Mouse (Mus musculus): ENCODE measurements around the gene Tmod4. TPM values are rescaled to one million over a fixed set of nuclear protein-coding genes. Genes with fewer than 3 reads are reported as not detected.
"Not testable (repeated sequence)": the region's sequence is repeated elsewhere in the genome, so short reads cannot be mapped to it uniquely, and the experiment has no call there.

Tmod4 gene
- polyA plus RNA-seq, 1 experiment from 2014 or later = 0.97 TPM

DNA sequence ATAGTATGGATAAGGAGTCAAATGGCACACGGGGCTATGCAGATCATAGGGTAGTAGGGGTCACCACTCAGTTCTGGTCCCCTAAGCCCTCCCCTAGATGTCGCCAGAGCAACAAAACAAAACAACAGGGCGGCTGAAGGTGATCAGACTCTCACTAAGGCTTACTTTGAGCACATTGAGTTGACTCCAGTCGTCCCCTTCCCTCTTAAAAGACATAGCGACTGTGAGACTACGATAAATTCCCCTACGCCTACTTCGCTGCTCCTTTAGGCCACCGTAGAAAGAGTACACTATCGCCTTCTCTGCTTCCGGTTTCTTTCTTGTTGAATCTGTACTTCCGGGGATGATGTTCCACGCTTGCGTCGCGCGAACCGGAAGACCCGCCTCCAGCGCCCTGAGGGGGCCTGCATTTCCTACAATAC, 9.4 kb downstream of the Tmod4 start, which contains the start of the genes Scnm1 and Lysmd1:
Gene Scnm1 (minus strand): TSS at position 332 of the 422 bp plus-strand sequence.
Gene Lysmd1 (plus strand): TSS at position 409 of the 422 bp plus-strand sequence.
- Histone ChIP-seq H3K4me2 (peak within 1 kb of the TSS; percentile 86), H3K4me1 (ENCODE audit: control insufficient read depth, insufficient read depth, low read length) (peaks cover 11% of the 10 kb centered on the region), H3K36me3 (ENCODE audit: control insufficient read depth, insufficient read depth, low read length) (peaks cover 7% of the 10 kb centered on the region; the same call in 1 of the 2 replicates), H3K9me3 (ENCODE audit: control insufficient read depth, low read length) (no peaks in the 10 kb centered on the region), H3K27ac (ENCODE audit: low read depth, low read length) (no peak within 1 kb of the TSS; the same call in 1 of the 2 replicates), H3K27me3 (ENCODE audit: control insufficient read depth, insufficient read depth, low read length) (no peaks in the 10 kb centered on the region), H3K4me3 (ENCODE audit: low read depth, low read length) (peak within 1 kb of the TSS; percentile 67), H3K9ac (ENCODE audit: low read length) (peak within 1 kb of the TSS; percentile 72)
- ATAC-seq (ENCODE audit: low FRiP score) (peak; percentile 91), DNase-seq (ENCODE audit: low spot score, missing footprints) (peak; percentile 99)
- 0% methylated on average over 20 of the region's 20 CpGs for WGBS

DNA sequence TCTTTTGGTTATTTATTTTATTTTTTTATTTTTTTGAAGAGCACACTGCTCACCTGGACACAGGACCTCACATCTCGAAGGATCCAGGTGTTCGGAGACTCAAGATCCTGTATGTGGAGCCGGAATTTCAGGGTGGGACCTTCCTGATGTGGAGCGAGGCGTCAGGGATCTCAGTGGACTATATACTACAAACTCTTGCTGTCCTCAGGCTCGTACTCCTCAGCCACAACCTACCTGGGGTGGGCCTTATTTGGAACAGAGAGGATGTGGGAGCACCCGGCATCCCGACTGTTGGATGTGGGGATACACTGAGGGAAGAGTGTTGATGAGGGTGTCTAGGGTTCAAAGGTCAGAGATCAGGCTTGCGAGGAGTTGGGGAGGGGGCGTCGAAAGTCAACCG, 9.9 kb downstream of the Tmod4 start:
- H3K4me2 ChIP-seq; H3K27ac ChIP-seq (ENCODE audit: low read depth, low read length); H3K9ac ChIP-seq (ENCODE audit: low read length); H3K36me3 ChIP-seq (ENCODE audit: control insufficient read depth, insufficient read depth, low read length); DNase-seq (ENCODE audit: low spot score, missing footprints); H3K9me3 ChIP-seq (ENCODE audit: control insufficient read depth, low read length); H3K27me3 ChIP-seq (ENCODE audit: control insufficient read depth, insufficient read depth, low read length): not testable (repeated sequence)
- peak overlapping the region; percentile 67 for H3K4me3 ChIP-seq (ENCODE audit: low read depth, low read length)
- no CpG with 5 or more reads among the region's 12 CpGs for WGBS
- H3K4me1 ChIP-seq (ENCODE audit: control insufficient read depth, insufficient read depth, low read length) = peaks cover 11% of the 10 kb centered on the region
- ATAC-seq (ENCODE audit: low FRiP score) = peak; percentile 62

GRCm38 (mm10) chr3:95135023-95135422, 10.7 kb downstream of the Tmod4 start:
- peak; percentile 82 for DNase-seq (ENCODE audit: low spot score, missing footprints)
- Histone ChIP-seq H3K4me1 (ENCODE audit: control insufficient read depth, insufficient read depth, low read length) (peaks cover 11% of the 10 kb centered on the region), H3K4me2 (peak overlapping the region; percentile 46), H3K9ac (ENCODE audit: low read length) (no peak overlapping the region), H3K4me3 (ENCODE audit: low read depth, low read length) (peak overlapping the region; percentile 22; the same call in 1 of the 2 replicates), H3K27ac (ENCODE audit: low read depth, low read length) (no peak overlapping the region), H3K27me3 (ENCODE audit: control insufficient read depth, insufficient read depth, low read length) (no peaks in the 10 kb centered on the region), H3K9me3 (ENCODE audit: control insufficient read depth, low read length) (no peaks in the 10 kb centered on the region), H3K36me3 (ENCODE audit: control insufficient read depth, insufficient read depth, low read length) (peaks cover 3% of the 10 kb centered on the region; the same call in 1 of the 2 replicates)
- 0 out of 2 replicates have a peak, but pooled peaks have one; percentile 10 for ATAC-seq (ENCODE audit: low FRiP score)
- WGBS = 33% methylated on average over 6 of the region's 6 CpGs

GRCm38 (mm10) chr3:95135433-95136052, 11.3 kb downstream of the Tmod4 start:
- Histone ChIP-seq H3K9ac (ENCODE audit: low read length) (no peak overlapping the region), H3K4me1 (ENCODE audit: control insufficient read depth, insufficient read depth, low read length) (peaks cover 11% of the 10 kb centered on the region), H3K36me3 (ENCODE audit: control insufficient read depth, insufficient read depth, low read length) (peaks cover 2% of the 10 kb centered on the region; the same call in 1 of the 2 replicates), H3K9me3 (ENCODE audit: control insufficient read depth, low read length) (no peaks in the 10 kb centered on the region), H3K27ac (ENCODE audit: low read depth, low read length) (no peak overlapping the region), H3K4me3 (ENCODE audit: low read depth, low read length) (no peak overlapping the region), H3K4me2 (no peak overlapping the region), H3K27me3 (ENCODE audit: control insufficient read depth, insufficient read depth, low read length) (no peaks in the 10 kb centered on the region)
- 91% methylated on average over 7 of the region's 7 CpGs for WGBS
- DNase-seq (ENCODE audit: low spot score, missing footprints) (peak; percentile 60), ATAC-seq (ENCODE audit: low FRiP score) (no peak)

DNA sequence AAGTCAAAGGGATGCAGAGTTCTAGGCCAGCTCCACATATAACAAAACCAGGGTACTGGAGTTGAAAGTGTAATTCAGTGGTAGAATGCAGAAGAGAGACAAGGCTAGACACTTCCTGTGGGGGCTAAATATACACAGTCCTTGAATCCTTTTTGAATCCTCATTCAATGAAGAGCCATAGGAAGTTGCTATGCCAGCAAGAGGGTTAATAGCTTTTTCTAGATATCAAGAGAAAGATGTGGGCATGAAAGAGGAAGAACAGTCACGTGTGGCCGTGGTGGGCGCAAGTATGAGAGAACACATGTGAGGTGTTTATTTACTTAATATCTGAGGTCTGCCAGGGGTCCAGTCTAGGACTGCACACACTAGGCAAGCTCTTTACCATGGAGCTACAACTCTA, 12.1 kb downstream of the Tmod4 start:
- peaks cover 11% of the 10 kb centered on the region for H3K4me1 ChIP-seq (ENCODE audit: control insufficient read depth, insufficient read depth, low read length)
- ATAC-seq (ENCODE audit: low FRiP score) (no peak), DNase-seq (ENCODE audit: low spot score, missing footprints) (peak; percentile 45)
- H3K4me2 ChIP-seq = no peak overlapping the region
- no peaks in the 10 kb centered on the region for H3K9me3 ChIP-seq (ENCODE audit: control insufficient read depth, low read length)
- H3K27ac ChIP-seq (ENCODE audit: low read depth, low read length) = no peak overlapping the region
- 94% methylated on average over 3 of the region's 3 CpGs for WGBS
- H3K9ac ChIP-seq (ENCODE audit: low read length) = no peak overlapping the region
- no peaks in the 10 kb centered on the region for H3K27me3 ChIP-seq (ENCODE audit: control insufficient read depth, insufficient read depth, low read length)
- no peak overlapping the region for H3K4me3 ChIP-seq (ENCODE audit: low read depth, low read length)
- peaks cover 2% of the 10 kb centered on the region; the same call in 1 of the 2 replicates for H3K36me3 ChIP-seq (ENCODE audit: control insufficient read depth, insufficient read depth, low read length)

GRCm38 (mm10) chr3:95139586-95140288, 15.5 kb downstream of the Tmod4 start:
- Histone ChIP-seq H3K4me2 (no peak overlapping the region), H3K36me3 (ENCODE audit: control insufficient read depth, insufficient read depth, low read length) (peaks cover 2% of the 10 kb centered on the region; the same call in 1 of the 2 replicates), H3K9me3 (ENCODE audit: control insufficient read depth, low read length) (no peaks in the 10 kb centered on the region), H3K27ac (ENCODE audit: low read depth, low read length) (no peak overlapping the region), H3K9ac (ENCODE audit: low read length) (no peak overlapping the region), H3K4me3 (ENCODE audit: low read depth, low read length) (no peak overlapping the region), H3K27me3 (ENCODE audit: control insufficient read depth, insufficient read depth, low read length) (no peaks in the 10 kb centered on the region), H3K4me1 (ENCODE audit: control insufficient read depth, insufficient read depth, low read length) (peaks cover 7% of the 10 kb centered on the region; the same call in 1 of the 2 replicates)
- no peak for ATAC-seq (ENCODE audit: low FRiP score)
- DNase-seq (ENCODE audit: low spot score, missing footprints) = peak; percentile 72
- WGBS = 77% methylated on average over 25 of the region's 25 CpGs

DNA sequence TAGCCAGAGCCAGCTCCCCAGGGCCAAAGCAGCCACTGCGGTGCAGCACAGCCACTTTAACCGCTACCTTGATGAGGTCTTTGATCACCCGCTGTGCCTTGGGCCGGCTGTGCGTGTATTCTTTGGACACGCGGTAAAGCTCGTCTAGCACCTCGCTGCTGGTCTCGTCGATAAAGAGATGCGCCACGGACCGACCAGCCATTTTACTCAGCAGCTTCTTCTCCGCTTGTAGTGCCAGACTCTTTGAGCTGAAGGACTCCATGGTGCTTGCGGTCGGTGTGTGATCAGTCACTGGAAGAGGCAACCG, 16.0 kb downstream of the Tmod4 start:
- H3K9ac ChIP-seq (ENCODE audit: low read length) = no peak overlapping the region
- DNase-seq (ENCODE audit: low spot score, missing footprints) (peak; percentile 78), ATAC-seq (ENCODE audit: low FRiP score) (no peak)
- H3K4me2 ChIP-seq = no peak overlapping the region
- no peak overlapping the region for H3K4me3 ChIP-seq (ENCODE audit: low read depth, low read length)
- H3K27ac ChIP-seq (ENCODE audit: low read depth, low read length) = no peak overlapping the region
- peaks cover 3% of the 10 kb centered on the region; the same call in 1 of the 2 replicates for H3K4me1 ChIP-seq (ENCODE audit: control insufficient read depth, insufficient read depth, low read length)
- peaks cover 2% of the 10 kb centered on the region; the same call in 1 of the 2 replicates for H3K36me3 ChIP-seq (ENCODE audit: control insufficient read depth, insufficient read depth, low read length)
- 57% methylated on average over 18 of the region's 18 CpGs for WGBS
- no peaks in the 10 kb centered on the region for H3K9me3 ChIP-seq (ENCODE audit: control insufficient read depth, low read length)
- H3K27me3 ChIP-seq (ENCODE audit: control insufficient read depth, insufficient read depth, low read length) = no peaks in the 10 kb centered on the region

DNA sequence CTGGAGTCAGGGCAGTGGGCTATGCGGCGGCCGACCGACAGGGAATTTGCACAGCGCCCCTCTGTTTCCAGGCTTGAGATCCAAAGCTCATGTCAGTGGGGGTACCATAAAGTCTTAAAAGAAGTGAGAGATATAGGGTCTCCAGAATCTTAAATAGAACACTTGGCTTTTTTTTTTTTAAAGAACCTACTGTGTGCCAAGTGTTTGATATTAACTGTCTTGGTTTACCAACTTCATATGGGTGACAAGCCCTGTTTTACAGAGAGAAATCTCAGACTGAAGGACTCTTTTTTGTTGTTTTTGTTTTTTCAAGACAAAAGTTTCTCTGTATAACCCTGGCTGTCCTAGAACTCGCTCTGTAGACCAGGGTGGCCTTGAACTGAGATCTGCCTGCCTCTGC, 16.5 kb downstream of the Tmod4 start:
- DNase-seq (ENCODE audit: low spot score, missing footprints) (peak; percentile 28), ATAC-seq (ENCODE audit: low FRiP score) (no peak)
- Histone ChIP-seq H3K27me3 (ENCODE audit: control insufficient read depth, insufficient read depth, low read length) (no peaks in the 10 kb centered on the region), H3K4me1 (ENCODE audit: control insufficient read depth, insufficient read depth, low read length) (no peaks in the 10 kb centered on the region; the same call in 1 of the 2 replicates), H3K36me3 (ENCODE audit: control insufficient read depth, insufficient read depth, low read length) (peaks cover 2% of the 10 kb centered on the region; the same call in 1 of the 2 replicates), H3K9me3 (ENCODE audit: control insufficient read depth, low read length) (no peaks in the 10 kb centered on the region), H3K4me2 (no peak overlapping the region), H3K4me3 (ENCODE audit: low read depth, low read length) (no peak overlapping the region), H3K27ac (ENCODE audit: low read depth, low read length) (no peak overlapping the region), H3K9ac (ENCODE audit: low read length) (no peak overlapping the region)
- WGBS = 92% methylated on average over 6 of the region's 6 CpGs

- H3K4me3 ChIP-seq (ENCODE audit: low read depth, low read length) = no peak overlapping the region
- 93% methylated on average over 9 of the region's 9 CpGs for WGBS
- no peak overlapping the region for H3K4me2 ChIP-seq
- H3K9ac ChIP-seq (ENCODE audit: low read length) = no peak overlapping the region
- no peak overlapping the region for H3K27ac ChIP-seq (ENCODE audit: low read depth, low read length)
- H3K27me3 ChIP-seq (ENCODE audit: control insufficient read depth, insufficient read depth, low read length) = no peaks in the 10 kb centered on the region
- H3K36me3 ChIP-seq (ENCODE audit: control insufficient read depth, insufficient read depth, low read length) = peaks cover 2% of the 10 kb centered on the region; the same call in 1 of the 2 replicates
- DNase-seq (ENCODE audit: low spot score, missing footprints) (peak; percentile 62), ATAC-seq (ENCODE audit: low FRiP score) (no peak)
- H3K4me1 ChIP-seq (ENCODE audit: control insufficient read depth, insufficient read depth, low read length) = no peaks in the 10 kb centered on the region; the same call in 1 of the 2 replicates
- no peaks in the 10 kb centered on the region for H3K9me3 ChIP-seq (ENCODE audit: control insufficient read depth, low read length)
These were observed 17.2 kb downstream of the Tmod4 start for GRCm38 (mm10) chr3:95141474-95141873.

Measured in midbrain, embryonic 11.5 days (tissue).